Mouse (Mus musculus): ENCODE results near the gene Rapgef2.

The Rapgef2 gene

DNA sequence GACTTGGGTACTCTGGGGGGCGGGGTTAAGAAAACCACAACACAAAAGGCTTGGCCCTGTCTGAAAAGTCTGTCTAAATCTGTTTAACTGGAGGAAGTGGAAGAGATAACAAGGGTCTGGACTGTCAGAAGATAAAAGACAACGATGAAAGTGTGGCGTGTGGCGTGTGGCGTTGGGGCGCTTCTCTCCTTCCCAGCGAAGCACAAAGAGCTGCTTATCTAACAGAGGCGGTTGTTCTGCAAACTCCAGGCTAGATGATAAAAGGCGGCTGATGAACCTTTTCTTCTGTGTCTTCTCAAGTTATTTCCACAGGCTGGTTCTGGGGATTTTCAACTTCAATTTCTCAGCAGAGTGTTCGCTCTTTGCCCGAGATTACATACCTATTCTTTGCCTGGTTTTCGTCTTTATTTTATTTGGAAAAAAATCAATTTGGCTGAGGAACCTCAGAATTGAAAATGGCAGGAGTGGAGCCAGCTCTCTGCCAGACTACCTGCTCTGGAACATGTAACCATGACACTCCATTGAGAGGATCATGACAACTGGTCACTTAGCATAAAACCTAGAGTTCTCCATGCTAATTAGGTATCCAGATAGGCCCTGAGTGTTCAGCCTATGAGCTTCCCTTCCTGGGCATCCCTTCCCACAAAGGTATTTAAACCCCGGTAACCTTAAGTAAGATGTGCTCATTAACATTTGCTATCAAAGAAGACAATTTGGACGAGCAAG is 258.0 kb downstream of the Rapgef2 start:
- no peak for DNase-seq (ENCODE audit: low read depth, low spot score)

DNA sequence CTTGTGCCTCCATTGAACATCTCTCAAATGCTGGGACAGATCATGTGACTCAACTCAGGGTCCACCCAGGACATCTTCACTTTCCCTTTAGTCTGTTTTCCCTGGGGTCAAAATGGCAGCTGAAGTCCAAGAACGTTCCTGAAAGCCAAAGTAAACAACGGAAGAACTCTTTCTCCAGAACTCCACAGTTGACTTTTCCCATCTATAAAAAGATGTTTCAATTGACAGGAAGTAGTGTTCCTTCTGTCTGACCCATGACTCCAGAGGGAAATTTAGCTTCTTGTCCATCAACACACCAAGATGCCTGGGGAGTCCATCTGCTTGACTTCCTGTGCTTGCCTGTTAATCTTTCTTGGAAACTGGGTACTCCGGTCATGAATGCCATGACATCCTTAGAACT is 260.3 kb downstream of the Rapgef2 start:
- no peak for DNase-seq (ENCODE audit: low read depth, low spot score)

DNA sequence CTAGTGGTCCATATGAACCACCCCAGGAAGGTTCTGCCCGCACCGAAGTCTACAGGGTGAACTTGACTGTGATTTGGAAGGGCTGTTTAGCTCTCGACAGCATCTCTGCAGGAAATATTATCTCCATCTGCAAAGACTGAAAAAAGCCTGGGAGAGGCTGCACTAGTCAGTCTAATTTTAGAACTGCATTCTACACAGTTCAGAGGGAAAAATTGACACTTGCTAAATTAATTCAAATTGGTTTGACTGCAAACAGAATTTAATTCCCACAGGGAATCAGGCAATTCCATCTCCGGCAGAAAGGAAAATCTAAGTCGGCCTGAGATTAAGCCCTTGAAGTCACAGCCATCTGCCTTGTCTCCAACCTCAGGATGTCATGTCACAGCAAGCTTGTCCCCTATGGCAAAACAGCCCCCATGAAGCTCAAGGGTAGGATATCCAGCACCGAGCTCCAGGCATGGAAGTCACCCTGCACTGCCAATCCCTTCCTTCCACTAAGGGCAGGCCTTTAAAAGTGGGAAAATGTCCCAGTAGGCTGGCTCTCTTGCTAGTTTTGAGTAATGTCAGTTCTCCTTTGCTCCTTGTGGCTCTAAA is 262.5 kb downstream of the Rapgef2 start:
- no peak for DNase-seq (ENCODE audit: low read depth, low spot score)

DNA sequence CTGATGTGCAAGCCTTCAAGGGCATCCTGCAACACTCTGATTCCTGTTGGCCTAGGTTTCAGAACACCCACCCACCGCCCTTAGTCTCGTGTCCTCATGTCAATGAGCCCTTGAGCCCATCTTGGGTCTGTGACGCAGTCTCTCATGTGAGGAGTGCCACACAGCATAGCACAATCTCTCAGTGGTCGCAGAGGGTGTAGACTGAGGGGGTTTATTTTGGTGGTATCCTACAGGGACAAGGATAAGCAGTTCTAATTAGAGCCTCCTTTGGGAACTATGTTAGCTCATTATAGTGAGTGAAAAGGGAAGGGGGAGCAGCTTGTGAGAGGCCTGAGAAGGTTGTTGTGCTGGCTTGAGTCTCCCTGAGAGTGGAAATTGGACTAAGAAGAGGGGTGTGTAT is 263.6 kb downstream of the Rapgef2 start:
- no peak for DNase-seq (ENCODE audit: low read depth, low spot score)

DNA sequence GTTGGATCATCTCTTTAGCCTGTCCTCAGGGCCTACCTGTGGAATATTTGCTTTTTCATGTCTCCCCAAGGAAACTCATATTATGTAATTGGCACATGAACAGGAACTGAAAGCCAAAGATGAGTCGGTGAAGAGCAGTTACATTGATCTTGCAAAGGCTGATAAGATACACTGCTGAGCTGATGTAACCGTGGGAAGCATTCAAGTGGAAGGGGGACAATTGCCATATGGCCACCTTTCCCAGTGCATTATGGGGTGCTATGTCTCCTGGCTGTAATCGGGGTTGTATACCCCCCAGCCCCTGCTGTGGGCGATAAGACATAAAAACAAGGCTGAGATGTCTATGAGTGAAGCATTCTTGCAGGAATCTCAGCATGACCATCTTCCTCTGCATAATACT is 268.9 kb downstream of the Rapgef2 start:
- no peak for DNase-seq (ENCODE audit: low read depth, low spot score)

DNA sequence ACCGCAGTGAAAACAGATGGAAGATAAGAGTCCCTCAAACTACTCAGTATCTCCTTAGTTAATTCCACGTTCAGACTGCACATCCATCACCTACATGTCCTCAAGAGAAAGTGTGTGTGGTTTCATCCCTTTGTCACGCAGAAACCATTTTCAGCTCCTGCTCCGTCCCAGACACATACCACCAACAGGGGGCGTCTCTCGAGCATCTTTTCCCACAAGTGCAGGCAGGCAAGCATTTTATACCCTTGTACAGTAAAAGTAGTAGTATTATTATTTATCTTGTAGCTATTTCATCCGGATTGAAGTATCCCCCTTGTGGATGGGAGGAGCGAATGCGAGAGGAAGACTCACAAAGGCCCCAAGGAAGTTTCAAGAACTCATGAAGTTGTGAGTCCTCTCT is 269.5 kb downstream of the Rapgef2 start:
- DNase-seq (ENCODE audit: low read depth, low spot score), result no peak

DNA sequence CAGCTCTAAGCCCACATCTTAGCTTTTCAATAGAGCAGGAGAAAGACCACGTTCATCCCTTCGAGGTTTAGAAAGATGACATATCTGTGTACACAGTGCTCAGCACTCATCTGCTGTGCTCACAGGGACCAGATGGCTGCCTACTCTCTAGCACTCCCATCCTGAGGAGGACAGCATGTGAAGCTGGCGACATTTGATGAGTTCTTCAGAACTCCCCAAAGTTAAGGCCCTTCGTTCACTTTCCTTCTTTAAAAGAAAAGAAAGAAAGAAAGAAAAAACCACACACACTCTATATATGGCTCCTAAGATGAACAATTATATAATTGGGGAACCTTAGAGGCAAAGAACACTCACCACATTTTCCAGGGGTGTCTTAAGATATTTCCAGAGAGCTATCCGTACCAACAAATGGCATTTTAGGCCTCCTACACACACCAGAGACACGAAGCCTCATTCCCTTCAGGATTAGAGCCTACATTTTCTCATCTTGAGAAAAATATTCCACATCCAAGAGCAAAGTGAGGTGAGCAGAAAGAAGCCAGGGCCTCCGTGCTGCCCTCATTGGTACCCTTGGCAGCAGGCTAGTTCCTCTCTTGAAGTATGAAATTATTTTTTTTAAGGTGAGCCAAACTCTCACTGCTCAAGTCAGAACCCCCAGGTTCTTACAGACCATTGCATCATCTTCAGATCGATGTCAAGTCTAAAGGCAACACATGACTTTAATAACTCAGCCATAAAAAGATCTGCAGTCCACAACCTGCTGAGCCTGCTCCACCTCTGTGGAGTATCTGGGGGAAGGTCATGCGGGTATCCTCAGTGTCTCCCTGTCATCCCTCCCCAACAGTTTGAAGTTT is 270.5 kb downstream of the Rapgef2 start:
- DNase-seq (ENCODE audit: low read depth, low spot score), result no peak
